ENCODE assay signal across 11 mouse cellular contexts in the genomic region with DNA sequence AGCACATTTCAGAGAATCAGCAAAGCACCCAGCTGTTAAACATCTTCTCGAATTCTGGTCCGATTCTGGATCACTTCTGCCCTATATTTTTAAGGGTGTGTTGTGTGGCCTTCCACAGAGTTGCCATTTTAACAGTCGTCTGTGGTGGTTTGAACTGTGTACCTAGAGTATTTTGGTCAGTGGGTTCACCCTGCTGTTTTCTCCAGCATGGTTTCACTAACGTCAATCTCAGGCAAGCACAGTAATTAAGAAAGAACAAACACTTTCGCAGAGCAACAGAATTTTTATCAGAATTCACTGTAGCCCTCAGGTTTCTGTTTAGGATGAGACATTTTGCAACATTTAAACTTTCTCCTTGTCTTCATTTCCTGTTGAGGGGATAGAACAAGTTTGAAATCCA.
DNase-seq lines count a peak whose midpoint lies in the region; TF ChIP-seq lines count a peak whose summit lies in the region.
"Had no signal": no experiment of that assay in that cellular context is flagged by ENCODE, and none has a peak within 500 bp of the region (broad histone marks: within the 10 kb centered on the region; RNA-seq: fewer than 3 reads in every experiment).

No protein-coding gene starts in this region.

- H3K4me3 ChIP-seq in CH12.LX (replicated peaks in 1 of 3; ENCODE audit: low read depth in 2 of 3, low read length in 2 of 3, poor library complexity in 1 of 3), result no peak overlapping the region

- TF ChIP-seq CTCF in CH12.LX (conservative IDR thresholded peaks at IDR 0.05 in 1 of 2, IDR thresholded peaks at IDR 0.05 in 1 of 2; ENCODE audit: low read depth in 2 of 2, low read length in 2 of 2), result no peak

- peak overlapping the region; percentile 15 for H3K9ac ChIP-seq in CH12.LX (ENCODE audit: insufficient read depth, low read depth)

- dilution Hi-C loops in CH12.LX (cut with MboI; ENCODE audit: extremely low pct_ligation_motif_present, extremely low pct_unique_long_range_greater_than_20kb, low sequenced_read_pairs), result no loop called here

- H3K4me2 ChIP-seq in CH12.LX (ENCODE audit: insufficient read depth, low read depth, poor library complexity, severe bottlenecking), result peak overlapping the region; percentile 71

- no peak for TF ChIP-seq RAD21 in CH12.LX (IDR thresholded peaks at IDR 0.05; ENCODE audit: low read depth, low read length)

- H3K27me3 ChIP-seq in CH12.LX (replicated peaks), result no peaks in the 10 kb centered on the region
- H3K27me3 ChIP-seq: Patski had no signal

- H3K79me2 ChIP-seq in CH12.LX (replicated peaks; ENCODE audit: control insufficient read depth, extremely low read depth, insufficient read depth, poor library complexity, severe bottlenecking), result no peaks in the 10 kb centered on the region; the same call in 1 of the 2 replicates

- no peak for TF ChIP-seq POLR2A in CH12.LX (IDR thresholded peaks at IDR 0.05; ENCODE audit: low read depth, low read length)

- peak; percentile 63 for TF ChIP-seq EP300 in CH12.LX (IDR thresholded peaks at IDR 0.05; ENCODE audit: low read length)

- no peaks in the 10 kb centered on the region for H3K9me3 ChIP-seq in CH12.LX (replicated peaks; ENCODE audit: low read length)
- H3K9me3 ChIP-seq: G1E had no signal

- no peak for DNase-seq in CH12.LX (ENCODE audit: extremely low read depth)
- DNase-seq in heart, postnatal 36 days, result no peak
- DNase-seq: adrenal gland, adult 2 months; adrenal gland, adult 8-10 months; adrenal gland, postnatal 10 days; adrenal gland, postnatal 14 days; adrenal gland, postnatal 25 days; adrenal gland, postnatal 36 days; B cell, adult 2 months had no signal

- in situ Hi-C loops in CH12.LX (cut with MboI; ENCODE audit: low pct_ligation_motif_present, low pct_unique_long_range_greater_than_20kb, low sequenced_read_pairs), result no loop called here

- no peak overlapping the region for H3K27ac ChIP-seq in CH12.LX (ENCODE audit: insufficient read depth, low read depth)

- peaks cover 0 to 24% of the 10 kb centered on the region in 2 experiments for H3K36me3 ChIP-seq in CH12.LX (replicated peaks in 1 of 2; ENCODE audit: control insufficient read depth in 1 of 2, insufficient read depth in 1 of 2, low read length in 1 of 2)

- H3K4me1 ChIP-seq in CH12.LX (ENCODE audit: control insufficient read depth in 1 of 2, insufficient read depth in 2 of 2), result peaks cover 28 to 62% of the 10 kb centered on the region in 2 experiments

- intact Hi-C loops in heart, postnatal 36 days (cut with DNase I), result no loop called here

TF ChIP-seq in CH12.LX, 34 proteins besides CTCF, POLR2A, EP300 and RAD21:
- peak; percentile 63 for TF ChIP-seq MEF2A (IDR thresholded peaks at IDR 0.05; ENCODE audit: borderline replicate concordance, low read depth, low read length)
- no peak for TF ChIP-seq JUN (IDR thresholded peaks at IDR 0.05; ENCODE audit: insufficient read depth, low read depth, low read length)
- TF ChIP-seq MYC (IDR thresholded peaks at IDR 0.05; ENCODE audit: low read depth, low read length), result no peak; the same call in 1 of the 2 replicates
- no peak for TF ChIP-seq USF2 (conservative IDR thresholded peaks at IDR 0.05; ENCODE audit: low read depth, low read length)
- TF ChIP-seq E2F4 (IDR thresholded peaks at IDR 0.05; ENCODE audit: insufficient replicate concordance, low read depth, low read length), result no peak
- TF ChIP-seq TCF12 (IDR thresholded peaks at IDR 0.05; ENCODE audit: low read depth, low read length), result peak; percentile 37; the same call in 1 of the 2 replicates
- no peak for TF ChIP-seq PAX5 (IDR thresholded peaks at IDR 0.05; ENCODE audit: low read length)
- TF ChIP-seq RCOR1 (conservative IDR thresholded peaks at IDR 0.05; ENCODE audit: low read depth, low read length), result no peak
- peak; percentile 47; the same call in 1 of the 2 replicates for TF ChIP-seq ETS1 (conservative IDR thresholded peaks at IDR 0.05; ENCODE audit: low read depth, low read length)
- TF ChIP-seq BHLHE40 (IDR thresholded peaks at IDR 0.05; ENCODE audit: low read depth, low read length), result peak; percentile 52; the same call in 1 of the 2 replicates
- no peak for TF ChIP-seq SMC3 (IDR thresholded peaks at IDR 0.05; ENCODE audit: low read depth, low read length)
- TF ChIP-seq UBTF (IDR thresholded peaks at IDR 0.05; ENCODE audit: low read depth, low read length), result no peak
- TF ChIP-seq CHD2 (IDR thresholded peaks at IDR 0.05; ENCODE audit: low read length), result no peak
- TF ChIP-seq ZKSCAN1 (IDR thresholded peaks at IDR 0.05; ENCODE audit: borderline replicate concordance, low read depth, low read length), result no peak
- 0 out of 2 replicates have a peak, but pooled peaks have one; percentile 12 for TF ChIP-seq ZNF384 (IDR thresholded peaks at IDR 0.05; ENCODE audit: low read depth, low read length)
- peak; percentile 72; the same call in 1 of the 2 replicates for TF ChIP-seq IRF4 (IDR thresholded peaks at IDR 0.05; ENCODE audit: low read depth, low read length)
- TF ChIP-seq MXI1 (IDR thresholded peaks at IDR 0.05; ENCODE audit: low read depth, low read length), result no peak; the same call in 1 of the 2 replicates
- TF ChIP-seq HCFC1 (IDR thresholded peaks at IDR 0.05; ENCODE audit: low read depth, low read length), result no peak
- no peak for TF ChIP-seq TBP (conservative IDR thresholded peaks at IDR 0.05; ENCODE audit: low read depth, low read length)
- TF ChIP-seq ELF1 (IDR thresholded peaks at IDR 0.05; ENCODE audit: low read depth, low read length), result no peak
- no peak for TF ChIP-seq MAFK (IDR thresholded peaks at IDR 0.05; ENCODE audit: insufficient replicate concordance, low read length)
- no peak for TF ChIP-seq SIN3A (IDR thresholded peaks at IDR 0.05; ENCODE audit: low read length)
